8 mouse cellular contexts compared by ENCODE assay signal in the genomic region with DNA sequence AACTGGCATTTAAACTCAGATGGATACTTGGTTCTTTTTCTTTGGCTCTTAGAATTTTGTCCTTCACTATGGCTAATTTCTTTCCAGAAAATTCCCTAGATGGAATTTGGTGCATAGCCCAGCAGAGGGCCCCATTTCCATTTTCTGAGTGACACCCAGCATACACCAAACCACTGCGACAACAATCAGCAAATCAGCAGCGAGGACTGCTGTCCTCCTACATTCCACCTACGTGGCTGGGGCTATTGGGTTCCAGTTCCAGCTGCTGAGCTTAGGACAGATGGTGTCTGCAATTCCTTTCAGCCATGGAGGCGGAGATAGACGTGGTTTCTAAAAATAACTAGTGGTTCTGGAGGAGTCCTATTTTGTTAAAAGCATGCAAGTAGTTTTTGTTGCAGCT. TPM values are rescaled to one million over a fixed set of nuclear protein-coding genes. Genes with fewer than 3 reads are reported as not detected.
DNase-seq lines count a peak whose midpoint lies in the region; ATAC-seq lines count a peak whose summit lies in the region.

No protein-coding gene starts in this region.

- no peaks in the 10 kb centered on the region for H3K4me1 ChIP-seq in megakaryocyte, embryonic 14.5 days
- H3K4me1 ChIP-seq in intestine, embryonic 14.5 days (replicated peaks; ENCODE audit: control insufficient read depth, insufficient read depth, low read length) = no peaks in the 10 kb centered on the region
- H3K4me1 ChIP-seq in neural tube, embryonic 14.5 days (ENCODE audit: control insufficient read depth, insufficient read depth, low read length) = no peaks in the 10 kb centered on the region

- H3K36me3 ChIP-seq in megakaryocyte, embryonic 14.5 days (replicated peaks; ENCODE audit: low read length) = no peaks in the 10 kb centered on the region
- no peaks in the 10 kb centered on the region for H3K36me3 ChIP-seq in intestine, embryonic 14.5 days (ENCODE audit: control insufficient read depth, insufficient read depth, low read length)
- H3K36me3 ChIP-seq in neural tube, embryonic 14.5 days (ENCODE audit: control insufficient read depth, insufficient read depth, low read length) = no peaks in the 10 kb centered on the region

- peak overlapping the region; percentile 77 for H3K4me3 ChIP-seq in megakaryocyte, embryonic 14.5 days (replicated peaks)
- H3K4me3 ChIP-seq in intestine, embryonic 14.5 days (ENCODE audit: low read depth, low read length) = no peak overlapping the region
- no peak overlapping the region for H3K4me3 ChIP-seq in neural tube, embryonic 14.5 days (ENCODE audit: low read depth, low read length)

- H3K27me3 ChIP-seq in megakaryocyte, embryonic 14.5 days (replicated peaks) = no peaks in the 10 kb centered on the region
- H3K27me3 ChIP-seq in intestine, embryonic 14.5 days (replicated peaks; ENCODE audit: control insufficient read depth, insufficient read depth, low read length) = no peaks in the 10 kb centered on the region
- no peaks in the 10 kb centered on the region for H3K27me3 ChIP-seq in neural tube, embryonic 14.5 days (ENCODE audit: control insufficient read depth, insufficient read depth, low read length)

- no peaks in the 10 kb centered on the region for H3K9me3 ChIP-seq in megakaryocyte, embryonic 14.5 days
- H3K9me3 ChIP-seq in intestine, embryonic 14.5 days (ENCODE audit: control insufficient read depth, low read length) = no peaks in the 10 kb centered on the region
- H3K9me3 ChIP-seq in neural tube, embryonic 14.5 days (ENCODE audit: control insufficient read depth, low read length) = no peaks in the 10 kb centered on the region

- peak; percentile 77 for DNase-seq in cerebellum, adult 9-10 months
- peak; percentile 53 for DNase-seq in gastrocnemius, postnatal 10 days
- DNase-seq in intestine, embryonic 14.5 days (ENCODE audit: low spot score) = peak; percentile 52
- DNase-seq in left cerebral cortex, adult 8-10 months (ENCODE audit: low spot score in 2 of 2) = peak; percentile 27 to 87
- no peak for DNase-seq in natural killer cell, adult 2 months (ENCODE audit: low spot score in 2 of 2)

- ATAC-seq in megakaryocyte, adult 5-6 weeks (ENCODE audit: poor library complexity, severe bottlenecking) = no peak
- ATAC-seq in intestine, embryonic 14.5 days (replicated peaks; ENCODE audit: low FRiP score, low TSS enrichment, low read depth) = peak; percentile 66; the same call in 1 of the 2 replicates
- ATAC-seq in neural tube, embryonic 14.5 days (ENCODE audit: low read depth) = peak; percentile 89

- WGBS in intestine, embryonic 14.5 days = 19% methylated on average over 5 of the region's 5 CpGs
- WGBS in neural tube, embryonic 14.5 days = 35% methylated on average over 5 of the region's 5 CpGs

- H3K4me2 ChIP-seq in intestine, embryonic 14.5 days (ENCODE audit: low read length) = no peak overlapping the region
- no peak overlapping the region for H3K4me2 ChIP-seq in neural tube, embryonic 14.5 days (ENCODE audit: low read depth, low read length)

- no peak overlapping the region for H3K9ac ChIP-seq in intestine, embryonic 14.5 days (ENCODE audit: low read length)
- no peak overlapping the region for H3K9ac ChIP-seq in neural tube, embryonic 14.5 days (replicated peaks; ENCODE audit: low read depth, low read length)

- H3K27ac ChIP-seq in intestine, embryonic 14.5 days (ENCODE audit: low read depth) = no peak overlapping the region
- H3K27ac ChIP-seq in neural tube, embryonic 14.5 days (ENCODE audit: low read depth, low read length) = no peak overlapping the region

RNA-seq across cellular contexts. Expression of a gene that starts 31.3 kb away (rescaled TPM):
- 9.4 and 43.5 TPM in 2 replicates for polyA plus RNA-seq in megakaryocyte, embryonic 14.5 days (2012; ENCODE audit: insufficient read depth, low replicate concordance)
- total RNA-seq in megakaryocyte, adult 5-6 weeks (2015) = 52.8 and 56.6 TPM in 2 replicates
- 25.9 and 41.2 TPM in 2 replicates for total RNA-seq in megakaryocyte, adult 5-6 weeks (2017)
- total RNA-seq in gastrocnemius, postnatal 10 days (2021) = 10 to 100 TPM; 78.8 to 79.6 TPM
- polyA plus RNA-seq in intestine, embryonic 14.5 days (2014; fragmentation: Nextera tagmentation; extraction: Ambion mirVana) = 95.7 and 110 TPM in 2 replicates
- 100 to 1,000 TPM; 178 to 196 (median 190) TPM for total RNA-seq in left cerebral cortex, adult 8-10 months (2022)
- polyA plus RNA-seq in neural tube, embryonic 14.5 days (2014; fragmentation: Nextera tagmentation; extraction: Ambion mirVana) = 334 and 400 TPM in 2 replicates

RNA-seq across cellular contexts. Expression of a gene that starts 41.0 kb away (rescaled TPM):
- not detected in 2 replicates for polyA plus RNA-seq in megakaryocyte, embryonic 14.5 days (2012; ENCODE audit: insufficient read depth, low replicate concordance)
- not detected in 2 replicates for total RNA-seq in megakaryocyte, adult 5-6 weeks (2015)
- 0.55 TPM in 1 of 2 replicates, not detected in the other for total RNA-seq in megakaryocyte, adult 5-6 weeks (2017)
- 10 to 100 TPM in 1 of 2 experiments, 1 to 10 TPM in 1; 7.9 to 22.1 TPM for total RNA-seq in gastrocnemius, postnatal 10 days (2021)
- 29.9 and 34.9 TPM in 2 replicates for polyA plus RNA-seq in intestine, embryonic 14.5 days (2014; fragmentation: Nextera tagmentation; extraction: Ambion mirVana)
- total RNA-seq in left cerebral cortex, adult 8-10 months (2022) = 1 to 10 TPM in 2 of 4 experiments, under 1 TPM in 2; 0.41 to 2.4 (median 1.0) TPM
- polyA plus RNA-seq in neural tube, embryonic 14.5 days (2014; fragmentation: Nextera tagmentation; extraction: Ambion mirVana) = 2.0 and 5.6 TPM in 2 replicates

Comparison
In these comparisons a context has a peak if more than half of its experiments do, and no peak if none do; other contexts are left out.
1. DNase-seq: peak in cerebellum, adult 9-10 months (single experiment), gastrocnemius, postnatal 10 days (single experiment), intestine, embryonic 14.5 days (single experiment) and left cerebral cortex, adult 8-10 months (2 of 2); none in natural killer cell, adult 2 months (0 of 2).